Mouse (Mus musculus): ENCODE data around the gene Tnfrsf18. TPM values are rescaled to one million over a fixed set of nuclear protein-coding genes. Genes with fewer than 3 reads are reported as not detected.

Gene Tnfrsf18
- total RNA-seq, 2 experiments from 2014 or later = not detected

DNA sequence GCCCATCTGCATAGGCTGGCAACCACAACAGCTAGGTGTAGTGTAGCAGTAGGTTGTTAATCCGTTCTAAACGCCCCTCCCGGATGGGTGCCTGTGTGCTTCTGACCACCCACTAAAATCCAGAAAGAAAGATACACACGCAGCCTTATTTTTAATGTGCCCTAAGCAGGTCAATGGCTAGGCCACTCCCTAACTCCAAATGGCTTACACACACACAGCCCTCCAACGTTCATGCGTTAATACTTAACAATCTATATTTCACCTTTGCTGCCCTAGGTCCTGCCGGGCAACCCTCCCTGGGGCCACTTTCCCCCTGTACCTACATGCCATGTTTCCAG is 5.3 kb downstream of the Tnfrsf18 start:
- intact Hi-C loops (cut with DNase I) = loop anchor here (2.0 to 5.0 kb wide), 2 partner anchors 38 to 71 kb away; partner anchors contain the start of genes B3galt6 and Sdf4

DNA sequence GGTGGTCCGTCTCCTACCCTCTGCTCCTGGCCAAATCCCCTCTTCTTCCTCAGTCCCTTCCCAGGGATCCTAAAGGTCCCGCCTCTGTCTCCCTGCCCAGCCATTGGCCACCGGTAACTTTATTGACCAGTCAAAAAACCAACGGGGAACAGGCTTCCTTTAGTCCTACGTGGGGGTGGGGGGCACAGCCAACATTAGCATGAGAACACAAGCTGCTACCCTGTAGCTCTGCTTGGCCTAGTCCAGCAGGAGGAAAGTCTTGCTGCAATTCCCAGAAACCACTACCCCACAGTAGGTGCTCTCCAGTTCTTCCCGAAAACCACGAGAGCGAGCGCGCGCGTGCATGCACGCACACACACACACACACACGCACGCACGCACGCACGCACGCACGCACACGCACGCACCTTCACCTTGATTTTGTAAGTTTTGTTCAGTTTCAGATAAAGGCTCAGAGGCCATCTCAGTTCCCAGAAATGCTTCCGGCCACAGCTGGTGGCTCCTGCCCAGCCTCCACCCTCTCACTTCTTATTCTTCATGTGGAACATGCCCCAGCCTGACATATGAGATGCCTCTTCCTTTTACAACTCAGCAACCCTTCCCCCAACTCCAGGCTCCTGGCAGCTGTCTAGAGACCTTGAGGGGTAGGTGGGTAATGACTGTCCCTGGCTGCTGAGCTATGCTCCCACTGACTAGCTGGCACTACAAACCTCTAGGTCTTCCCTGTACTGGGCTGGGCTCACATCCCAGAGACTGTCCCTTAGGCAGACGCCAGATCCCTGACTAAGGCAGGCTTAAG is 5.8 kb downstream of the Tnfrsf18 start:
- DNase-seq (ENCODE audit: low spot score in 2 of 2) = peak; percentile 79 to 88
- intact Hi-C loops (cut with DNase I) = loop anchor here (2.0 to 5.0 kb wide), 2 partner anchors 39 to 71 kb away; partner anchors contain the start of genes B3galt6 and Sdf4

More for the DNA sequence above, 5.3 kb downstream of the Tnfrsf18 start:
- DNase-seq (ENCODE audit: low spot score in 2 of 2) = no peak

DNA sequence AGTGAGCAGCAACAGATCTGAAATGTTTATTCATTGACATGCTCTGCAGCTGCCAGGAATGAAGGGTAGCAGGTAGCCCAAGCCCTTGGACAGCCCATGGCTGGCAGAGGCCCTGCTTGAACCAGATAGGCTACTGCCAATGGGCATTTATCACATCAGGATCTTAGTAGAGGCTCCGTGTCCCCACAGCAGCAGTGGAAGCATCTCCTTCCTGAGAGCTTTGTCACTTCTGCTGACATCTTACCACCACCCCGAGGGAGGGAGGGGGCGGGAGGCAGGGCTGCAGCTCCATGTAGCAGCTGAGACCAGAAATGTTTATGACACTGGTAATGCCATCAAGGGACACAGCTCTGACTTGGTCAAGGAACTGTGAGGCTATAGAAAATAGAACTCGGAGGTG is 6.9 kb downstream of the Tnfrsf18 start:
- no peak for DNase-seq (ENCODE audit: low spot score in 2 of 2)
- intact Hi-C loops (cut with DNase I) = loop anchor here (5.0 kb wide), 1 partner anchor 69 kb away; no protein-coding TSS in a partner anchor

DNA sequence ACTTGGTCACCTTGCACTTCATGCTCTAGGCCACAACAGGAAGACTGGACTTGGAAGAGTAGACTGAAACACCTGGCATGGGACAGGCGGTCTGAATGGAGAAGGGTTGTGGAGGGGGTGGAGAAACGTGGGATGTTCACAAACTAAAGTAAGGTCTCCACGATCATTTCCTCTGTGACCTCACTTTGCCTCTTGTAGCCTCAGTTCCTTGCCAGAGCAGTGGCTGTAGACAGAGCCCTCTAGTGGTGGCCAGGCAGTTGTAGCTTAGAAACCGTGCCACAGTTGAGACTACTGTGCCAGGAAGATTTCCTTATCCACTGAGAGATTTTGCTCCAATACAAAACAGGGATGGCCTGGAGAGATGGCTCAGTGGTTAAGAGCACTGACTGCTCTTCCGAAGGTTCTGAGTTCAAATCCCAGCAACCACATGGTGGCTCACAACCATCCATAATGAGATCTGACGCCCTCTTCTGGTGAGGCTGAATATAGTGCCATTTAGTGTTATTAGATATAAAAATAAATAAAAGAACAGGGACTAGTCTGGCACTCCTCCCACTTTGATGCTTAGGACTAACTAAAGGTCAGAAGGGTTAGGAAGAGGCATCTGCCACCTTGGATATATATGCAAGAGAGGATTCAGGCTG is 7.6 kb downstream of the Tnfrsf18 start:
- peak in 1 of 2 experiments; percentile 42 for DNase-seq (ENCODE audit: low spot score in 2 of 2)
- intact Hi-C loops (cut with DNase I) = loop anchor here (5.0 kb wide), 1 partner anchor 69 kb away; no protein-coding TSS in a partner anchor

DNA sequence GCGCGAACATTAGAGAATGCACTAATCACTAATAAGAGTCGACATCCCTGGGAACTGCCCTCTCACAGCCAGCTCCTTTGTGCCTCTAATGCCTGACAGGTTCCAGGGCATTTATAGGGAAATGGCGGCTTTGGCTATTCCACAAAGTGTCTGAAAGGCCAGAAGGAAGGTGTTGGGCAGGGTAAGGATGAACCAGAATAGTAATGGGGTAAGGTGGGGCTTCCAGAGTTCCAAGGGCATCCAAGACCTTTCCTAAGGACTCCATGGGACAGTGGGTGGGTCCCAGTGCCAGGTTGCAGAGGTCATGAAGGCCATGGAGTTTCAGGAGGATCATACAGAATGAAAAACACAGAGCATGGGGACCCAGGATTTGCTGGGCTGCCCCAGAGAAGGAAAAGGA is 8.3 kb downstream of the Tnfrsf18 start:
- no peak for DNase-seq (ENCODE audit: low spot score in 2 of 2)
- intact Hi-C loops (cut with DNase I) = loop anchor here (5.0 kb wide), 1 partner anchor 68 kb away; no protein-coding TSS in a partner anchor

DNA sequence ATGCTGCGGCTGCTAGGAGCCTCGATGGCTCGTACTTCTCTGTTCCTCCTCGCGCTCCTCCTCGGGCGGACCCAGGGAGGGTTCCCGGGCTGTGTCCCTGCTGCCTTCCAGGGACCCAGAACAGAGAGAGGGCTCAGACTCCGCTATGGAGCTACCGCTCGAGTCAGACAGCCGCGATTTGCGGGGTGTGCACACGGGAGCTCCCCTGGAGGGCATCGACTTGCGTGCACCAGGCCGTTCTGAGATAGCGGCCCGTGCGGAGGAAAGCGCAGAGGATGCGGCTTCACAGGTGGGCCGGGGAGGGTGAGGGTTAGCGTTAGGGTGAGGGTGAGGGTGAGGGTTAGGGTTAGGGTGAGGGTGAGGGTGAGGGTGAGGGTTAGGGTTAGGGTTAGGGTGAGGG is 8.9 kb downstream of the Tnfrsf18 start:
- DNase-seq (ENCODE audit: low spot score in 2 of 2) = no peak
- intact Hi-C loops (cut with DNase I) = loop anchor here (5.0 kb wide), 1 partner anchor 67 kb away; no protein-coding TSS in a partner anchor

DNA sequence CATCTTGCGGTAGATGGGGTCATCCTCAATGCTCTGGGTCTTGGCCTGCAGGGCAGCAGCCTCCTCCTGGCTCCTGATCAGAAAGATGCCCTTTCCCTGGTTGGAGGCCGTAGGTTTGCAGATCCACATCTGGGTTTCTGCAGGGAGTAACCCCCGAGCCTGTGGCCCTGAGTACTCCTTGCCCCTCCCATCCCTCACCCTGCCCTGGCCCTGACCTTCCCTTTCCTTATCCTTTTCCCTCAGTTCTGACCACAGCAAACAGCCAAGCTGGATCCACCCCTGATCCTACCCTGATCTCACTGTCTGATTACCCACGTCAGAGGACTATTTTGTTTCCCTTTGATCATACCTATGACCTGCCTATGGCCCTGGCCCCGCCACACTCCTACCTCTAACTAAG is 18.8 kb downstream of the Tnfrsf18 start:
- no peak for DNase-seq (ENCODE audit: low spot score in 2 of 2)
- intact Hi-C loops (cut with DNase I) = loop anchor here (5.0 kb wide), 1 partner anchor 48 kb away; no protein-coding TSS in a partner anchor

DNA sequence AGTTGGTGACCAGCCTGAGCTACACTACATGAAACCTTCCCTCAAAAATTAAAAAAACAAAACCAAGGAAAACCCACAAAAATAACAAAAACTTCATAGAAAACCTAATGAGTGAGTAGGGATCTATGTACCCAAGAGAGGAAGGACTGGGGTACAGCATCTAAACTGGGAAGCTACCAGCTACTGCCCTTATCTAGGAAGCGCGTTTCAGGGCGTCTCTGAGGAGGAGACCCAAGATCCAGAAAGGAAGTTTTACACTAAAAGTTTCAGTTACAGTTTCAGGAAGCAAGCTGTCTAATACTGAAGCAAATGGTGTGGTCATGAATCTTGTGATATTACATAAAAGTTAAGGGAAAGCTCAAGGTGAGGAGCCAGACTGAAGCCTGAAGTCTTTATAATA is 23.8 kb downstream of the Tnfrsf18 start:
- intact Hi-C loops (cut with DNase I) = loop anchor here (5.0 kb wide), 1 partner anchor 43 kb away; no protein-coding TSS in a partner anchor
- no peak for DNase-seq (ENCODE audit: low spot score in 2 of 2)

DNA sequence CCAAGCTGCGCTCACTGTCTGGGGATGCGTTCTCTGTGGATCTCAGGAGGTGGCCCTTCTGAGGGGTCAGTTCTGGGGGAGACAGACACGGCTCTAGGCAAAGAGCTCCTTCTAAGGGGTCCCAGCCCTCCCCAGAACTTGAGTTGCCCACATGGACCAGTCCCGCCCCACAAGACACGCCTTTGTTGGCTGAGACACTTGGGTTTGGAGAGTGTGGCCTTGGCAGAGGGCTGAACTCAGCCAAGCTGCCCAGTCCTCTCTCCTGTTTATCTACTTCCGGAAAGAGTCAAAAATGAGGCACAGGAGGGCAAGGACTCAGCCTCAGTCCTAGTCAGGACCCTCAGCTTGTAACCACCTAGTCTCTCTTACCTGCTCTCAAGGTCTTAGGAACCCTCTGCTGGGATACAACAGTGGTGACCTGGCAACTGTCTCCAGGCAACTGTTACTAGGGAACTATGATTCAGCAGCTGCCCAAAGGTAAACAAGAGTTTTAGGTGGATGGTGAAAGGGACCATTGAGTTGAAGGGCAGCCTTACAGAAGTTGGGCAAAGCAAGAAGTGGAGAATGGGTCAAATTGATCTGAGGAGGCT is 24.5 kb downstream of the Tnfrsf18 start:
- DNase-seq (ENCODE audit: low spot score in 2 of 2) = no peak
- intact Hi-C loops (cut with DNase I) = no loop called here

DNA sequence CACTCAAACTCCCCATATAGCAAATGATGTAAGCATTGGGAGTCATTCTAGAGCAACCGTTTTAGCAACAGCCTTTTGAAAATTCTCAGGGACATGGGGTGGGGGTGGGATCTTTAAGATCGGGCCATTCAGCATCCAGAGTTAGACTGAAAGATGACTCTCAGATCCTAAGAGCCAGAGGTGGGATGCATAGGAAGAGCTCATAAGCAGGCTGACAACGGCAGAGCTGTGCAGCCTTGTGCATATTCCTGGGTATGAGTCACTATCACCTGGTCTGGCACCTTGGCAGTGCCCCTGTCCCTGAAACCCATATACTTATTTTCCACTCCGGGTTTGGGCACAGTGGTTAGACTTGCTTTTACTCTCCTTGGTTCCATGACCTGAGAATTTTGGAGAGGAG is 27.1 kb downstream of the Tnfrsf18 start:
- intact Hi-C loops (cut with DNase I) = no loop called here

DNA sequence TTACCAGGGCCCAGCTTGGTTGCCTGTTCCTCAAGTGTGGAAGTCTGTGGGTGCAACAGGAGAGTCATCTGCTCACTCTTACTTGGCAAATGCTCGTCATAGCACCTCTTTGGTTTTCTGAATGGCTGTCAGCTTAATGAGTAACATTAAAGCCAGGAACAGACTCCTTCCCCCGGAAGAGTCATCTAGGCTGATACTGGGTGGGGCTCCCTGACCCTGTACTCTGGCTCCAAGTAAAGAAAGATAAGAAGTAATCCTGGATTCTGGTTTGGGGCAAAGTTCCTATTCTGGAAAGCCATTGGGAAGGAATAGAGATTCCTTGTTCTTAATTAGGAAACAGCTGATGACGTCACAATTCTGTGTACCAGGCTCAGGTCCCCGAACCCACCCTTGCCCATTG is 28.2 kb downstream of the Tnfrsf18 start:
- no peak for DNase-seq (ENCODE audit: low spot score in 2 of 2)
- intact Hi-C loops (cut with DNase I) = no loop called here

More for the DNA sequence above, 27.1 kb downstream of the Tnfrsf18 start:
- no peak for DNase-seq (ENCODE audit: low spot score in 2 of 2)

DNA sequence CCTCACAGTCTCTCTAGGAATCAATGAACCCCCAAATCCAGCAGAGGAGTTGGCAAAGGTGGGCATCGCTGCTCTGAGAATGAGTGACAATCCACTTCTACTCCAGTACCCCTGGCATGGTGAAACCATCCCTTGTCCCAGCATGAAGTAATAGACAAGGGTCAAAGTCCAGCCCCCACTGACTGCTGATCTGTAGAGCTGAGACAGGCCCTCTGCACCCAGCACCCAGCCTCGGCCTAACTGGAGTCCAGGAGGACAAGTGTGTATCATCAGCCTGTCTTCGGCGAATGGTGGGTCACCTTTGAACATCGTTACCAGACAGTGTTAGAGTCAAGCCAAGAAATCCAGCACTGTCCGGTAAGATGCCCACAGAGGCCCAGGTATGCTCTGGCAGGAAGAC is 28.6 kb downstream of the Tnfrsf18 start:
- intact Hi-C loops (cut with DNase I) = no loop called here
- no peak for DNase-seq (ENCODE audit: low spot score in 2 of 2)

DNA sequence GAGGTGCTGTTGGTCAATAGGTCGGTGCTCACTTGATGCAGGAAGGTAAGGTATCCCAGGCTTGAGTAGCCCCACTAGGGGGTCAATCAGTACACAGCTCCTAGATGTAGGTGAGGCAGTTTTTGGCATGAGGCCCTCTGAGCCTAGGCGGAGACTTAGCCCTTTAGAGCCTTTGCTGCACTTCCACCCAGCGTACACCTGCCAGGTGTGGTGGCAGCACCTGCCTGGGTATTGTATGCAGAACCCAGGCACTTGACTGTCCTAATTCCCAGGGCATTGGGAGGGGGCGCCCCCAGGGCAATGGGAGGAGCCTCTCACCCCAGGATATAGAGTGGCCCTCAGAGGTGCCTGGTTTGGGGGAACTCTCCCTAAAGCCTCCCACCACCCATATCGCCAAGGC is 29.2 kb downstream of the Tnfrsf18 start:
- DNase-seq (ENCODE audit: low spot score in 2 of 2) = no peak
- intact Hi-C loops (cut with DNase I) = no loop called here

DNA sequence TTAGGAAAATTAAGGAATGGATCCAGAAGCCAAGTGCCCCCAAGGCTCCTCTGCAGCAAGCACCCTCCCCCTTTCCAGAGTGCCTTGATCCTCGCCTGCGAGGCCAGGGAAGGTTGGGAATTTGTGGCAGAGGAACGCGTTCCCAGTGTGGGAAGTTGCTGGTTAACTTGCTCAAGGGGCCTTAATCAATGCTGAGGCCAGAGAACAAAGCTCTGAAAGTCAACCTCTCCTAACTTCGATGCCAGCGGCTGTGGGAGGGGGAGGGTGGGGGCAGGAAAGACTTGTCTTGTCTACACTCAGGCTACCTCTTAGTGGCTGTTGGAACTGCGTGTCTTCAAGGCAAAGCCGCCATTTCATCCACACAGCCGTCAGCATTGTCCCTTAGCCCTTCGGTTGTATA is 31.7 kb downstream of the Tnfrsf18 start:
- no peak for DNase-seq (ENCODE audit: low spot score in 2 of 2)
- intact Hi-C loops (cut with DNase I) = no loop called here

DNA sequence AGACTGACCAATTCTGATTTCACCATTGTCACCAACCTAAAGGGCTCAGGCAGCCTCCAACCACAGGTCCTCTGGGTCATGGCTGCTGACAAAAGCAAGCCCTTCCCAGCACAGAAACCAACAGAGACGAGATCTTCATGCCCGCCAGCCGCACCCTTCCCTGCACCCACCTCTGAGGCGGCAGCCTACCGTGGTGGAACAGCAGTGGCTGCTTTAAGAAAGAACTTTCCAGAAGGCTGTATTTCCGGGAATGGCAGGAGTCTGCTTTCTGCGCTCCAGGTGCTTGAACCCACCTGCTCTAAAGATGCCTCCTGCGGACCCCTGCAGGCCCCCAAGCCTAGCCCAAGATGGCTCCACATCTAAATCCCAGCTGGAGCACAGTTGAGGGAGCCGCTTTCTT is 32.9 kb downstream of the Tnfrsf18 start:
- no peak for DNase-seq (ENCODE audit: low spot score in 2 of 2)
- intact Hi-C loops (cut with DNase I) = no loop called here

DNA sequence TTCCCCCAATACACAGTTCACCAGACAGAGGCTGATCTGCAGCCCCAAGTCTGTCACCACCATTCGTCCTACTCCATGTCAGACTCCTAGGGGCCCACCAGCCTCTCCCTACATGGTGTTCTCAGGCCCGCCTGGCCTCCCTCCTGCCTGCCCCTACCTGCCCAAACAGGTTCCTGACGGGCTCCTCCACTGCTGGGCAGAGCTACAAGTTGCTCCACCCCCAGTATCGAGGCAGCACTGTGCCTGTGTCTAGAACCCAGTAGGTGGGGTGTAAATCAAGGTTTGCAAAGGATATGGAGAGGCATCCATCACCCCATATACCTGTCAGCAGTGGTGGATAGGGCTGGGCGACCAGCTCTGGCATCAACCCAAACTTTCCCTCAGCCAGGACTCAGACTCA is 33.3 kb downstream of the Tnfrsf18 start, which contains the start of gene Ttll10:
Gene Ttll10 (minus strand): TSS at position 154 of the 400 bp plus-strand sequence.
- DNase-seq (ENCODE audit: low spot score in 2 of 2) = no peak
- intact Hi-C loops (cut with DNase I) = no loop called here

DNA sequence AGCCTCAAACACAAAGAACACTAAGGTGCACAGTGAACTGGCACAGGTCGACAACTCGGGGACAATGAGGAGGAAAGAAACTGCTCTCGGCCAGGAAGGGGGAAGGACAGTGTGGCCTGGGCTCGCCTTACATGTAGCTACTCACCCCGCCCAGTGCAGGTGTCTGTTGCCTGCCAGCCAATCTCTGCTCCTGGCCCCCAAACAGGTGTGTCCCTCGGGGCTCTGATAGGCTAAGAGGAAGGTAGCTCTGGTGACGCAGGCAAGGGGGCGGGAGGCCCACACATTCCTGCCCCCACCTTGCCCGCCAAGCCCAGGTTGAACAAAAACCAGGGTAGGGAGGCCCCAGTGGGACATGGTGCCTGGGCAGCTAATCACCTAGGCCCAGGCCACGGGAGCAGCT is 33.7 kb downstream of the Tnfrsf18 start:
- no peak for DNase-seq (ENCODE audit: low spot score in 2 of 2)
- intact Hi-C loops (cut with DNase I) = no loop called here

DNA sequence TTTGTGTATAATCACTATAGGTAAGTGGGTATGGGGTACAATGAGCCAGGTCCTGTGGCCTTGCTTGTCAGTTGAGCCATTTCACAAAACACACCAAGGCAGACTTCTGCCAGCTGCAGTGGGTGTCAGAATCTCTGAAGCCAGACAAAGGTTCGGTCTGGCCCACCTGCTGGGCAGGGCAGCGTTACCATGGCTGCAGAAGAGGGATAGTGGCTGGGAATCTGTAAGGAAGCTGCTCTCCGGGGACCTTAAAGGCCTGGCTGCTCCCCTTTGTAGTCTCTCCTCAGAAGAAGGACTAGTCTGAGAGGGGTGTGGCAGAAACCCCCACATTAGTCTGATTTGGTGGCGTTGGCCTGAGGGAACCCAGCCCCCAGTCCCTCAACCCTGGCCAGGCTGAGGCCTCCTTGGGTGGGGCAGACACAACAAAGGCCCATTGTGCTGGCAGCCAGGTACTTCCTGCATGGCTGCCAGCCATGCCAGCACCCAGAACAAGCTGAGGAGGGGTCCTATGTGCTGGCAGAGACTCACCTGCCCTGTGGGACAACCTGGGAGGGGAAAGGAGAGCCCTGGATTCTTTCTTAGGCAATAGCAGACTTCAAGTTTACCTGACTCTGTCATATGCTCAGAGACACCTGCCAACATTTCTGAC is 38.0 kb downstream of the Tnfrsf18 start:
- intact Hi-C loops (cut with DNase I) = no loop called here
- no peak for DNase-seq (ENCODE audit: low spot score in 2 of 2)

DNA sequence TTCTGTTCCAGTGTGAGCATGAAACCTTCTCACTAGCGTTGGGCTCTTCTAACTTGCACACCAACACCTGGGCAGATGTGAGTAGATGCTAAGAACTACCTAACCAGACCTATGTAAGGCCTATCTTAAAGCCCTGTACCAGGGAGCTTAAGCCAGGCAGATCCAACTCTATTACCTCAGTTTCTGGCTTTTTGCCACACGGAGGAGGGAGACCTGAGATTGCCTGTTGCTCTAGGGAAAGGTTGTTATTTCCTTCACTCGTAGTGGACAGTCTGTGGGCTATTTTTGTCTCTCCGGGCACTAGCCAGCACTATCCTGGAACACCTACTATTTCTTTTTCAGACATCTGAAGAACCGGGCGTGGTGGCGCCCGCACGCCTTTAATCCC is 38.5 kb downstream of the Tnfrsf18 start:
- intact Hi-C loops (cut with DNase I) = no loop called here
- DNase-seq (ENCODE audit: low spot score in 2 of 2) = no peak

Measured in left cerebral cortex, postnatal 25 days (tissue).